Mouse (Mus musculus) lung, embryonic 14.5 days (tissue): ENCODE measurements at regions not wholly inside any gene's neighbourhood (a gene's known extent, or its start where the extent isn't known, plus 50 kb on each side); places are given as distances from the start of the nearest gene placed in this dataset.

Experiments
- ATAC-seq: fragments of 200-750 bp; cut with Nextera tagmentation; 2 replicates; pipeline ENCODE4 v1.8.0; 2017; ENCODE audit warnings: mild to moderate bottlenecking, moderate TSS enrichment, moderate library complexity; ENCODE audit not compliant: insufficient read depth
- DNase-seq: peaks from one replicate; pipeline ENCODE4 v3.0.0-alpha.2; 2015
- H3K27ac ChIP-seq: fragments of 300-500 bp; sonication (generic); 2 replicates; pipeline ENCODE4 v1.5.1; 2014; ENCODE audit warnings: low read depth, mild to moderate bottlenecking, moderate library complexity
- H3K27me3 ChIP-seq: fragments of 300-500 bp; sonication (generic); 2 replicates; pipeline ENCODE4 v1.6.1; 2014; ENCODE audit warnings: low read length, control low read depth; ENCODE audit not compliant: insufficient read depth
- H3K36me3 ChIP-seq: fragments of 300-500 bp; sonication (generic); 2 replicates; pipeline ENCODE4 v1.6.1; 2014; ENCODE audit warnings: control low read depth; ENCODE audit not compliant: insufficient read depth
- H3K4me1 ChIP-seq: fragments of 300-500 bp; sonication (generic); 2 replicates; pipeline ENCODE4 v1.6.1; 2014; ENCODE audit warnings: antibody characterized with exemption, control low read depth; ENCODE audit not compliant: insufficient read depth
- H3K4me2 ChIP-seq: fragments of 300-500 bp; sonication (generic); 2 replicates; pipeline ENCODE4 v1.6.1; 2014; ENCODE audit warnings: mild to moderate bottlenecking
- H3K4me3 ChIP-seq: fragments of 300-500 bp; sonication (generic); 2 replicates; pipeline ENCODE4 v1.5.1; 2014; ENCODE audit warnings: low read depth, low read length
- H3K9ac ChIP-seq: fragments of 300-500 bp; sonication (generic); 2 replicates; pipeline ENCODE4 v1.6.1; 2014
- H3K9me3 ChIP-seq: fragments of 300-500 bp; sonication (generic); 2 replicates; pipeline ENCODE4 v1.6.1; 2016; ENCODE audit warnings: low read depth, low read length, control low read depth
- CTCF ChIP-seq: IDR thresholded peaks from 2 replicates; pipeline ENCODE4 v1.5.1; 2016; ENCODE audit warnings: antibody characterized with exemption, low read depth
- WGBS: fragments of 180-500 bp; shearing (Covaris S2); extraction: QIAGEN DNeasy Blood & Tissue Kit; methylation state at CpG from one replicate; pipeline ENCODE4 v1.1.7; 2014; 5-methylcytosine and 5-hydroxymethylcytosine counted together

- Histone ChIP-seq H3K4me2 (no peak overlapping the region), H3K4me3 (no peak overlapping the region), H3K27ac (no peak overlapping the region), H3K36me3 (no peaks in the 10 kb centered on the region), H3K9me3 (no peaks in the 10 kb centered on the region), H3K4me1 (no peaks in the 10 kb centered on the region), H3K9ac (no peak overlapping the region), H3K27me3 (no peaks in the 10 kb centered on the region)
- no peak for ATAC-seq
- 65% methylated on average over 13 of the region's 13 CpGs for WGBS
- TF ChIP-seq CTCF, result no peak
- no peak for DNase-seq
These were observed 348.1 kb upstream of the Tbx3 start for GRCm38 (mm10) chr5:119322411-119322810.

- TF ChIP-seq CTCF, result no peak
- WGBS, result 69% methylated on average over 13 of the region's 13 CpGs
- no peak for DNase-seq
- no peak for ATAC-seq
- H3K9me3 ChIP-seq, result no peaks in the 10 kb centered on the region
- H3K27ac ChIP-seq, result no peak overlapping the region
- no peaks in the 10 kb centered on the region for H3K27me3 ChIP-seq
- H3K4me3 ChIP-seq, result no peak overlapping the region
- no peaks in the 10 kb centered on the region for H3K4me1 ChIP-seq
- H3K9ac ChIP-seq, result no peak overlapping the region
- no peak overlapping the region for H3K4me2 ChIP-seq
- no peaks in the 10 kb centered on the region for H3K36me3 ChIP-seq
These were observed 344.7 kb upstream of the Tbx3 start for GRCm38 (mm10) chr5:119325681-119326255.

- ATAC-seq (no peak), DNase-seq (no peak)
- Histone ChIP-seq H3K4me1 (no peaks in the 10 kb centered on the region), H3K9me3 (no peaks in the 10 kb centered on the region), H3K27ac (no peak overlapping the region), H3K4me2 (no peak overlapping the region), H3K27me3 (no peaks in the 10 kb centered on the region), H3K36me3 (no peaks in the 10 kb centered on the region), H3K9ac (no peak overlapping the region), H3K4me3 (no peak overlapping the region)
- TF ChIP-seq CTCF, result no peak
- WGBS, result 80% methylated on average over 8 of the region's 8 CpGs
These were observed 343.6 kb upstream of the Tbx3 start for GRCm38 (mm10) chr5:119326895-119327294.

- 76% methylated on average over 7 of the region's 7 CpGs for WGBS
- DNase-seq (no peak), ATAC-seq (no peak)
These were observed 341.5 kb upstream of the Tbx3 start for GRCm38 (mm10) chr5:119328971-119329370.

GRCm38 (mm10) chr5:119329371-119329770 is 341.1 kb upstream of the Tbx3 start:
- Histone ChIP-seq H3K27ac (no peak overlapping the region), H3K9ac (no peak overlapping the region), H3K36me3 (no peaks in the 10 kb centered on the region), H3K4me1 (no peaks in the 10 kb centered on the region), H3K9me3 (no peaks in the 10 kb centered on the region), H3K27me3 (no peaks in the 10 kb centered on the region), H3K4me2 (no peak overlapping the region), H3K4me3 (no peak overlapping the region)
- DNase-seq (no peak), ATAC-seq (no peak)
- no peak for TF ChIP-seq CTCF
- 87% methylated on average over 10 of the region's 10 CpGs for WGBS

More at GRCm38 (mm10) chr5:119328971-119329370, 341.5 kb upstream of the Tbx3 start:
- TF ChIP-seq CTCF, result no peak
- Histone ChIP-seq H3K4me1 (no peaks in the 10 kb centered on the region), H3K4me3 (no peak overlapping the region), H3K9ac (no peak overlapping the region), H3K9me3 (no peaks in the 10 kb centered on the region), H3K27me3 (no peaks in the 10 kb centered on the region), H3K36me3 (no peaks in the 10 kb centered on the region), H3K4me2 (no peak overlapping the region), H3K27ac (no peak overlapping the region)

GRCm38 (mm10) chr5:119329860-119330259 is 340.6 kb upstream of the Tbx3 start:
- no peaks in the 10 kb centered on the region for H3K9me3 ChIP-seq
- no peak overlapping the region for H3K4me3 ChIP-seq
- DNase-seq (no peak), ATAC-seq (no peak)
- H3K27me3 ChIP-seq, result no peaks in the 10 kb centered on the region
- H3K9ac ChIP-seq, result no peak overlapping the region
- no peaks in the 10 kb centered on the region for H3K4me1 ChIP-seq
- no peak overlapping the region for H3K4me2 ChIP-seq
- H3K36me3 ChIP-seq, result no peaks in the 10 kb centered on the region
- H3K27ac ChIP-seq, result no peak overlapping the region
- 73% methylated on average over 6 of the region's 6 CpGs for WGBS
- TF ChIP-seq CTCF, result no peak

- Histone ChIP-seq H3K9me3 (no peaks in the 10 kb centered on the region), H3K27ac (no peak overlapping the region), H3K36me3 (no peaks in the 10 kb centered on the region), H3K4me2 (no peak overlapping the region), H3K4me1 (no peaks in the 10 kb centered on the region), H3K4me3 (no peak overlapping the region), H3K27me3 (no peaks in the 10 kb centered on the region), H3K9ac (no peak overlapping the region)
- DNase-seq (no peak), ATAC-seq (no peak)
- no peak for TF ChIP-seq CTCF
- WGBS, result 34% methylated on average over 3 of the region's 3 CpGs
These were observed 339.0 kb upstream of the Tbx3 start for GRCm38 (mm10) chr5:119331461-119331860.

GRCm38 (mm10) chr5:119332621-119333020 is 337.8 kb upstream of the Tbx3 start:
- DNase-seq (no peak), ATAC-seq (peak; percentile 31; the same call in 1 of the 2 replicates)
- TF ChIP-seq CTCF, result no peak
- H3K27ac ChIP-seq, result no peak overlapping the region
- 12% methylated on average over 7 of the region's 7 CpGs for WGBS
- H3K36me3 ChIP-seq, result no peaks in the 10 kb centered on the region
- H3K4me3 ChIP-seq, result no peak overlapping the region
- H3K4me2 ChIP-seq, result no peak overlapping the region
- H3K9ac ChIP-seq, result no peak overlapping the region
- no peaks in the 10 kb centered on the region for H3K4me1 ChIP-seq
- no peaks in the 10 kb centered on the region for H3K9me3 ChIP-seq
- H3K27me3 ChIP-seq, result no peaks in the 10 kb centered on the region
